Mouse (Mus musculus) megakaryocyte, embryonic 14.5 days (primary cell): ENCODE results near the gene Bud23.

Source experiments
- FLI1 ChIP-seq: IDR thresholded peaks from 2 replicates; pipeline ENCODE4 v1.6.1; 2012; ENCODE audit warnings: low read length, inconsistent platforms, mixed read lengths
- GATA1 ChIP-seq: IDR thresholded peaks from 3 replicates; pipeline ENCODE4 v1.6.1; 2012; ENCODE audit warnings: mixed read lengths, low read length, inconsistent platforms, borderline replicate concordance

DNA sequence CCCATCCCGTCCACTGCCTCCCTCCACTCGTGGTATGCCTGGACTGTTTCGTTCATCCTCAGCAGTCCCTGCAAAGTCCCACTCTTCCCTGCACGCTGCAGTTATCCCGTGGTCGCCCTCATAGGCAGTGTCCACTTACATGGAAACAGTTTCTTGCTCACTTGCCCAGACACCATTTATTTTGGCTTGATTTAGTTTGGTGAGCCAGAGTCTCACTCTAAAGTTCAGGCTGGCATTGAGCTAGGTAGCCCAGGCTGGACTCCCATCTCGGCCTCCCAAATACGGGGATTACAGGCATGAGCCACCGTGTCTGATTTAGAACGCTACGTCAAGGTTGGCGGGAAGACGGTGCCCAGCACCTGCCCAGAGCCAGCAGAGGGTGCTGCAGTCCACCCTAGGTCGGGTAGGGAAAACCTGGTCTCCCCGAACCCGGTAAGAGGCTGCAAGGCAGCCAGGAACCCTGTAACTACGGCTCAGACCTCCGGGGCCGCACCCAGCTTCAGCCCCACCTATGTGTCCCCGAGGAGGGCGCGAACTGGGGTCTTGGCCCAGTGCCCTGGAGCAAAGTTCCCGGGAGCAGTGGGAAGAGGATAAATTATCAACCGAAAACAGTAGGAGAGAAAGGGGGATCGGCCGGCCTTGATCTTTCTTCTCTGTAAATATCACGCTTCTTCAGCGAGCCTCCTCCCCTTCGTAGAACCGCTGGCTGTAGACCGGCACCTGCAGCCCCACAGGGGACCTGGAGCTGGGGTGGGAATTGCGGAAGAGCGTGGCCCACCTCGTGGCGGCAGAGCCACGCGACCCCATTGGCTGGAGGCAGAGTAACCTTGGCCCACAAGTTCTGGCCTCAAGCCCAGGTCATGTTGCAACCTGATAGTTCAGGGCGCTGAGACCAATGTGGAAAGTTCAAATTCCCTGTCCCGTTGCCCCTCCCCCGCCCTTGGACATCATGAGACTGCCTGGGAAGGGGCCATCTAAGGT is 43.1 kb upstream of the Bud23 start:
- no peak for TF ChIP-seq GATA1
- TF ChIP-seq FLI1, result no peak
